Mouse (Mus musculus) liver, adult 2 months (tissue): Measurements from ENCODE around the gene Rnf113a2.

Experiments used
- CTCF ChIP-seq: fragments of 200-500 bp; IDR thresholded peaks from 2 replicates; pipeline ENCODE4 v1.5.1; 2011; ENCODE audit warnings: low read depth, low read length, control low read depth
- POLR2A ChIP-seq: fragments of 200-500 bp; IDR thresholded peaks from 2 replicates; pipeline ENCODE4 v1.6.1; 2011; ENCODE audit warnings: low read length, control low read depth; ENCODE audit not compliant: insufficient read depth; ENCODE audit errors: extremely low read depth

GRCm38 (mm10) chr12:84450351-84450717, 33.3 kb downstream of the Rnf113a2 start:
- TF ChIP-seq CTCF, result no peak
- TF ChIP-seq POLR2A, result no peak
